Mouse (Mus musculus) adrenal gland, postnatal 14 days (tissue): ENCODE measurements at regions not wholly inside any gene's neighbourhood (a gene's known extent, or its start where the extent isn't known, plus 50 kb on each side); places are given as distances from the start of the nearest gene placed in this dataset.
"Not testable (repeated sequence)": the region's sequence is repeated elsewhere in the genome, so short reads cannot be mapped to it uniquely, and the experiment has no call there.

Source experiments
- DNase-seq: peaks from one replicate; pipeline ENCODE4 v3.0.0; 2021; ENCODE audit warnings: mixed read lengths

GRCm38 (mm10) chr12:65424506-65424905, 199.2 kb downstream of the Wdr20rt start:
- no peak for DNase-seq

DNA sequence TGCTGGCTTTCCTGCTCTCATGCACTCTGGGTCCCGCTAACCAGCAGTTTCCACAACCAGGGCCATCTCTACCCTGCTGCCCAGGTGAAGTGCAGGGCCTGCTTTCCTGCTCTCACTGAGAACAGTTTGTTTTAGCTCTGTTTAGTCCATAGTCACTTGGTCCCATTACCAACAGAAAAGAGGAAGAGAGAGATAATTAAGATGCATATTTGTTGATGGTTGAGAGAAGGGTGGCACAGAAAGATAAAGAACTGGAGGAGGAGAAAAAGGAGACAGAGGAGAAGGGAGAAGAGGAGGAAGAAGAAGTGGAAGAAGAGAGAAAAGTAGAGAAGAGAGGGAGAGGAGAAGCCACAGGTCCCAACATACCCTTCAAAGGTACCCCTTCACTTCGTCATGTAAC, 200.1 kb downstream of the Wdr20rt start:
- no peak for DNase-seq

DNA sequence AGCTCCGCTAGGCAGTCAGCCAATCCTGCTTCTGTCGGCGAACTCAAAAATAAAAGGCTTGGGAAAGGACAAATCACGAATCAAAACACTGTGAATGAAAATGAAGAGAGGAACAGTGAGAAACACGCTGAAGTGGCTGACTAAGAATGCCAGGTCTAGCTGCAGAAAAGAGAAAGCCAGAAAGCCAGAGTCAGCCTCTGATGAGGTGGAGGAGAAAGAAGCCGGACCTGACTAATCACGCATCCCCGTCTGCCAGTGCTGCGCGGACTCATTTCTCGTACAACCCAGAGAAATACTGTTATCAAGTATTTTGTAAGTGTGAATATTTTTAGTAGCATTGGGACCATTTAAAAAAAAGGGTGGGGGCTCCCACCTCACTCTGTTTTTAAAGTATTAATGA, 201.6 kb downstream of the Wdr20rt start:
- DNase-seq: no peak

DNA sequence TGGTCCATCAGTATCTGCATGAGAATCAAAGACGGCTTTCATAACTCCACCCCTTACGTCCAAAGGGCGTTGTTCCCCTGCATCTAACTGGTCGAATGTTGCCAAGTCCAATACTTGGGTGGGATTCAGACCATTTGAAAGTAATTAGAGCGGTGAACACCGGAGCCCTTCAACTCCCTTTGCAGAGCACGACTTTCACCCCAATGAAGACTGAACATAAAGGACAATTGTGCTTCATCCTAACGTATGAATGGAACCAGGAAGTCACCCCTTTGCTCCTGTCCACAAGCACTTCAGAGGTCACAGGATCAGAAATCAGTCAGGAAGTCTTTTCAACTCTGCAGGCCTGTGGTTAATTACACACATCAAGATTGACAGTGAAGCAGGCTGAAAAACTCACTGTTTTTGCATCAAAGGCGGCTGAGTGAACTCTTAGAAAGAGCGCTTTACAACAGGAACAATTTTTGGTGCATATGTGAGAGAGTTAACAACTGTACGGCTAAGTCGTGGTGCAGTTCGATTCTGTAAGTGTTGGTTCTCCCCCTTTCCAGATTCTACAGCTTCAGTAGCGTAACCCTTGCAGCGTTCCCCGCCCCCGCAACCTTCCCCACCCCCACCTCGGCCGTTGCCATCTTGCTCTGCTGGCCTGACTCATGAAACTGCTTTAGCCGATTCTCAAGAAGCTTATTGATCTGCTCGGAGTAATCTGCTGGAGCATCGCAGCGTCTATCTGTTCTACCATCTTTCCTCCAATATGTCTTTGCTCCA, 203.1 kb downstream of the Wdr20rt start:
- no peak for DNase-seq

GRCm38 (mm10) chr12:65450845-65451244, 225.5 kb downstream of the Wdr20rt start:
- DNase-seq: no peak

GRCm38 (mm10) chr12:65455683-65456082, 230.4 kb downstream of the Wdr20rt start:
- no peak for DNase-seq

DNA sequence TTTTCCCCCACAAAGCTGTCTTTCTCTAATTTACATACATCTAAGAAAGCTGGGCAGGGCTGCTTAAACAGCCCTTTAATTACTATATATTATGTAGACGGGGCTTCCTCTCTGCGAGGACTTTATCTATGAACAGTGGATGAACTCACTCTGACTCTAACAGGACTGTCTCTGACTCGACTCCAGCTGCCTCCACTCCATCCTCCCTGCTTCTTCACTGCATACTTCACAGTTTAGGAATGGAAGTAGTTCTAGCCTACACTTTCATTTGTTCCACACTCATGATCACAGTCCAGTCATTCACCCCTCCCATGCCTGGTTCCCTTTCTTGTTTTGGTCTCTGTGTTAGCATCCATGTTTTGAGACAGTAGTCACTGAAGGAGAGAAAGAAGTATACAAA, 231.6 kb downstream of the Wdr20rt start:
- DNase-seq: no peak

GRCm38 (mm10) chr12:65464246-65464645, 238.9 kb downstream of the Wdr20rt start:
- no peak for DNase-seq

- not testable (repeated sequence) for DNase-seq
Observed at GRCm38 (mm10) chr12:65478674-65479073, 253.4 kb downstream of the Wdr20rt start.

DNA sequence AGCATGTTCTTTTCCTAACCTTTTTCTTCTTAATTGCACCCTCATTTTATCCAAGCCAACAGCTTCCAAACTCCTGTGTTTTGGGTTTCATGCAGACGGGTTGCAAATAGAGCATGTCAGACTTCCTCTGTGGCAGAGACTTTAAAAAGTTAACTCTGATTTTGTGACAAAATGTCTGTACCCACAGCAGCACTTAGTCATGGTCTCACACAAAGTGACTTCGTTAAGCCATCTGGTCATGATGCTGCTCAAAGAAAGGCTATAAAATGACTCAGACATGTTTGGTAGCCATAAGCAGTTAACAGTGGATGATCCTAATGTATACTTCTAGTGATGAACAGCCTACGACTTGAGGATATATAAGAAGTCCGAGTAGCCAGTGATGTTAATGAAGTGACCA, 255.5 kb downstream of the Wdr20rt start:
- no peak for DNase-seq

DNA sequence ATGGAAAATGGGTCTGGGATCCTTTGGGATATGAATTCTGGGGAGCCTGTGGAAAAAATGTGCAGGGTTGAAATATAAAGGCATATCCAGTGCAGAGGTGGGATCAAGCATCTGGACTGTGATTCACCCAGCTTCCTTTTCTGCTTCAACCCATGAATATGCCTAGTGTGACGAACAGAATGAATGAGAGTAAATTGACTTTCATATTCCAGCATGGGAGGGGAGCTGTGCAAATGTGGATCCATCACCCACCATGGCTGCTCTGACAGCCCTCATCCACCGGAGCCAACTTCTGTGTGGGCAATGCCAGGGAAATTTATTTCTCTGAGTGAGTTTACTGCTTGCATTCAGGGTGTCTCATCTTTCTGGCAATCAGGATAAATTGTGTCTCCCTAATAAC, 265.8 kb downstream of the Wdr20rt start:
- DNase-seq: no peak

DNA sequence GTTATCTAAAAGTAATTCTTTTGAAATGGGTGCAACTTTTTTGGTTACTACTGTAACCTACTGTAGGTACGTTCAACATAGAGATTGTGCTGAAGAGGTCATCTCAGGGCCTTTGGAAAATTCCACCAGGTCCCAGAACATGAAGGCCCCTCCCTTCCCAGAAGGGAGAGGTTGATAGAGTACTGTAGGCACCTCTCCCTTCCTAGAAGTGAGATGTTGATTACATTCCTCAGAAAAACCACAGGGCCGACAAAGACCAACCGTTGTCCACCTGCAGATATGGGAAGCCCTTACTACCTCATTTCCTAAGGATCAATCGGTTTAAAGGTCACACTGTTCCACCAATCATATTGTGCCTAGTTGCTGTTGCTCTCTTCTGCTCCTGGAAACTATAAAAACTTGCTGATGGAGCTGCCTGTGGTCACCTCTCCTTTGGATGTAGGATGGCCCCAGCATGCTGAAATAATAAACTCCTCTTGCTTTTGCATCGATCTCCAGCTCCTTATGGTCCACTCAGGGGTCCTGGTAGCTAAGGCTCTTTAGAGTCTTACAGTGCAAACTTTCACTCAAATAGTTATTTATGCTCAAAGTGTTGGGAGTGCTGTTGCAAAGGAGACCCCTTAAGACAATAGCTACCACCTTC, 269.2 kb downstream of the Wdr20rt start:
- DNase-seq: no peak

GRCm38 (mm10) chr12:65496613-65497012, 271.3 kb downstream of the Wdr20rt start:
- DNase-seq: no peak

GRCm38 (mm10) chr12:65497602-65498001, 272.3 kb downstream of the Wdr20rt start:
- DNase-seq: no peak

DNA sequence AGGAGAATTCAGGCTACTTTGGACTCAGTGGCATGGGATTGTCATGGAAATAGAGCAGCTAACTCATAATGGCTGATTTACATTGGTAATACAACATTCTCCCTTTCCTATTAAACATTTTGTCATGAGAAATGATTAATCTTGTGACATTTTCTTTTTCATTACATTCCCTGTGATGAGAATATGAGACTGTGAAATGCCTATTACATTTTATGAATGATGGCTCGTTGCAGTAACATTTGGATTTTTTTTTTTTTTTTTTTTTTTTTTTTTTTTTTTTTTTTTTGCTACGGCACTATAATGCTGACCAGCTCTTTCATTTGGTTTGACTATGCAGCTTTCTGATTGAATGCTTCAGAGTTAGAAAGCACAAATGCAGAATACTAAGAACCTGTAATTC, 276.1 kb downstream of the Wdr20rt start:
- DNase-seq: no peak

DNA sequence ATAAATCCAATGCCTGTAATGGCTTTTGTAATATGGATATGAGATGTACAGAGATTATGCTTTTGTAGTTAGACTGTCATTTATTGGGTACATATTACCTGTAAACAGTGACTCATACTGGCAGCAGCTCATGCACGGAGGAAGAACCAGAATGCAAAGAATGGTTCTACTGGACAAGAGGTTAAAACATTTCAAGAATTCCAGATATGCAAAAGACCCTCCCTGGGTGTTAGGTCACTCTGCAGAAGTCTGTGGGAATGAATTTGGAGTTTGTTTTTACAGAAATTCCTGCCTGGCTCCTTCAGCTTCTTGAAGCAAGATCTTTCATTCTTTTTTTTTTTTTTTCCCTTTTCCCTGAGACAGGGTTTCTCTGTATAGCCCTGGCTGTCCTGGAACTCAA, 276.7 kb downstream of the Wdr20rt start:
- no peak for DNase-seq

- no peak for DNase-seq
Observed at GRCm38 (mm10) chr12:65513070-65513469, 287.8 kb downstream of the Wdr20rt start.

DNA sequence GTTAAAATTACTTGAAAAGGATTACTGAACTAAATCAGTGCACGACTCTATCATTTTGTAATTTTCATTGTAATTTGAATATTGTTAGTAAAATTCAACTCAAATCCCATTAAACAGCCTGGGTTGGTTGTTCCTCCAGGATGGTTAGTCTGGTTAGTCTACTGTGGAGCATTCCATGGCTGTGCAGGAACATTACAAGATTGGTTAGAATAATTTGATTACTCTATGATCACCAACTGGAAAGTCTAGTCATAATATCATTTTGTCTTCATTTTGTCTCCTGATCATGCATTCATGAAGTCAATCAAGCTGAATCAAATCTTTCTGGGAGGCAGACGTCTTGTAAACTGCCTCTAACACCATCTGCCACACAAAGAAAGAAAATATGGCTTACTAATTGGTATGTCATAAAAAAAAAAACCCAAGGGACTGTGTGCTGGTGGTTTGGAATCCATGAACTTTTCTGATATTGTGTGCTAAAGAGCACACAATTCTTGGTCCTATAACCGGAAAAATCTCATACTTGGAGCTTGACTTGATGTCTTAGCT, 308.9 kb downstream of the Wdr20rt start:
- DNase-seq: no peak

- no peak for DNase-seq
Observed at GRCm38 (mm10) chr12:65548301-65548700, 323.0 kb downstream of the Wdr20rt start.

DNA sequence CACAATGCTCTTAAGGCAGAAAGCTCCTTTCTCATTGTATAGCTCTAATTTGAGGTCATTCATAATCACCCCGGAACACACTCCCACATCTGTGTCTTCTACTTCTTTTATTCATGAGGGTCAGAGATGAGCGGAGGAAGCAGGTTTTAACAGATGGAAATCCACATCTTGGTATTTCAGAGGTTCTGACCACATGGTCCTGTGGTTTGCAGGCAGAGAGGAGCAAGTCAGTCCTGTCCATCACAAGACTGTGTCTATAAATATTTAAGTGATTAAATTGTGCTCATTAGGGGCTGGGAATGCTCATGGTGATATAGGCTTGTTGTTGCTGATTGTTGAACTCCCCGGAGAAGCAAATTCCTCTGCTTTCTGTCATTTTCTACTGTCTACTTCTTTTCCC, 326.9 kb downstream of the Wdr20rt start:
- no peak for DNase-seq

DNA sequence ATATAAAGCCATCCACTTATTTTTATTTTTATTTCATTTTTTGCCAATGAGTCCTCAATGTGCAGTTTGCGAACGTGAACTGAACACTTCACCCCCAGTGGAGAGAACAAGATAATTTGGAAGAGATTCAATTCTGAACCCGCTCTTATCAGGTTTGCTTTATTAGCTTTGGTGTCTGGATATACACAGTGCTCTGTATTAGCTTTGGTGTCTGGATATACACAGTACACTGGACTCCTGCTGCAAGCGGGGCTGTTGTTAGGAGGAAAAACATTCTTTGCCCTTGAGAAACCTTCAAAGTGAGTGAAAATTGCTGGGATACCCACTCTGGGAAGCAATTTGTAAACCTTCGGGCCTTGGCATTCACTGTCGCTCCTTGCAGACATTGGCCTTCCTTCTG, 333.7 kb downstream of the Wdr20rt start:
- DNase-seq: no peak

DNA sequence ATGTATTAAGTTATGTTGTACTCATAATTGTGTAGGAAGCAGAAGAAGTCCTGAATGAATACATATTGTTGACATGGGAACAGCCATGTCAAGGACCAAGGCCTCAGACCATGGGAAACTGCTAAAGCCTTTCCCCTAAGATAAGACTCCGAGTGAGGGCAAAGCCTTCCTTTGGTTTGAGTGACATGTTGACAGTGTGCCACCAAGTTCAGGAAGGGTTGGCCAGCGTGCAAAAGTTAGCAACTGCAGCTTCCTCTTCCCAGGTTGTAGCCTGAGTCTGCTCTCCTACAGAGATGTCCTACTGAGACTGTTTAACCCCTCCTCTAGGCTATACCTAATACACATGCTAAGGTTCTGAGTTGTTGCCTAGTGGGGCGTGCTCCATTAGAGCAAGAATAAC, 334.5 kb downstream of the Wdr20rt start:
- no peak for DNase-seq

GRCm38 (mm10) chr12:65571633-65572032, 346.3 kb downstream of the Wdr20rt start:
- DNase-seq: peak; percentile 5

DNA sequence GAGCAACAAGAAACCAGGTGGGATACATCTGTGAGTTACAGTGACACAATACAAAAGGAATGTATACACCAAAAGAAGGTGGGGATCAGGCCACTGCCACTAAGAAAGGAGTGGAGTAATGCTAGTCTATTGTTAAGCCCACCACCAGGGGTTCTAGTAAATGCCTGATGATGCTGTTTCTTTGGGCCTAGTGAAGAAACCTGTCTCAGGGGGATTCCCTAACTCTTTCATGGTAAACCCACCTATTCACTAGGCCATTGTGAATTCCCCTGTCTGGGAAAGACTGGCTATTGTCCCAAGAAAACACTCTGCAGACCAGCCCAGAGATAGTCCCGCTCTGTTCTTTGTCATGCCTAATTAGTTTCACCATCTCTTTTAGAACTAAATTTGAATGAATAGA, 368.2 kb downstream of the Wdr20rt start:
- no peak for DNase-seq
